Mouse (Mus musculus): Measurements from ENCODE around the gene Disp1.

Disp1 gene

DNA sequence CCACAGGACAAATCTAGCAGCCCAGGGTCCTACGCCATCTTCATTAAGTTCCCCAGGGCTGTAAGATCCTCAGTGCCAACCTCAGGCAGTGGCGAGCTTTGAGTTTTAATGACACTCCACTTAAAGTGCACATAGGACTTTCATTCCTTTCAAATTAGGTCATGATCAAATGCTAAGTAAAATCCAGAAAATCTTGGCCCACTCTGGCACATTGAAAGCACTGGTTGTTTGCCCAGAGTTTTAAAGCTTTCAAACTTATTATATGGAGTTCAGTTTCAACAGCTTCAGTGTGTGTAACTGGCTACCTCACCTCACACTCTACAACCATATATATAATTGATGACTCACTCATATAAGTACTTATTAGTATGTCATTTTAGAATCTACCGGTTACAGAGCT lies 87.9 kb downstream of the Disp1 start:
- 91% methylated on average over 3 of the region's 3 CpGs for WGBS

DNA sequence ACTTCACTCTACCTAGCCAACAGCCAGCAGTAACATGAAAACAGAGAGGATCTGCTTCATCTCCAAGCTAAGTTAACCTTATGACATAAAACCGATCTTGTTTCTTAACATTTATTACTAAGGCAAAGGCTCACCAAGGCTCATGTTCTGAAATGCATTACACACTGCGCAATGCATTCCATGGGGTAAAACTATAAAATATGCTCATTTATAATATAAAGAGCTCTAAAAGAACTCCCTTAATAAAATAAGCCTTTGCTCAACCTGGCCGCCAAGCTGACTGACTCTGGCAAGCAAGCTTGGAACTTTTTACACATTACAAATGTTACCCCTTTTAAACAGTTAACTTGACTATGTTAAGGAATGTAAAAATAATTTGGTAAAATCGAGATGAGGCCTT lies 94.1 kb downstream of the Disp1 start:
- 70% methylated on average over 4 of the region's 4 CpGs for WGBS

DNA sequence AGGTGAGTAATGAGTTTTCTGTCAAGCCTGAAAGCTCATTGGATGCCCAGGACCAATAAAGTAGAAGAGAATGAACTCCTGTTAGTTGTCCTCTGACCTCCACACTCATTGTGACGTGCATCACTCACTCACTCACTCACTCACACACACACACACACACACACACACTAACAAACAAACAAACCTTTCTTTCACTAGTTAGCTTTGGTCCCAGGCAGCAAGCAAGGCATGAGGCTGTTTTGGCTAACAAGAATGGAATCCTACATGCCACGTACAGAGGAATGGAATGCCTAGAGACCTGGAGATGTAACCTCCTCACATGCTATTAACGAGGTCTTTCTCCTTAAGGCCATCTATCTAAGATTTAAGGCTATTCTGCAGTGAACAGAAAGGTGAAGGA lies 97.6 kb downstream of the Disp1 start:
- 88% methylated on average over 3 of the region's 3 CpGs for WGBS

GRCm38 (mm10) chr1:183120341-183120923 lies 100.9 kb downstream of the Disp1 start:
- 89% methylated on average over 12 of the region's 12 CpGs for WGBS

DNA sequence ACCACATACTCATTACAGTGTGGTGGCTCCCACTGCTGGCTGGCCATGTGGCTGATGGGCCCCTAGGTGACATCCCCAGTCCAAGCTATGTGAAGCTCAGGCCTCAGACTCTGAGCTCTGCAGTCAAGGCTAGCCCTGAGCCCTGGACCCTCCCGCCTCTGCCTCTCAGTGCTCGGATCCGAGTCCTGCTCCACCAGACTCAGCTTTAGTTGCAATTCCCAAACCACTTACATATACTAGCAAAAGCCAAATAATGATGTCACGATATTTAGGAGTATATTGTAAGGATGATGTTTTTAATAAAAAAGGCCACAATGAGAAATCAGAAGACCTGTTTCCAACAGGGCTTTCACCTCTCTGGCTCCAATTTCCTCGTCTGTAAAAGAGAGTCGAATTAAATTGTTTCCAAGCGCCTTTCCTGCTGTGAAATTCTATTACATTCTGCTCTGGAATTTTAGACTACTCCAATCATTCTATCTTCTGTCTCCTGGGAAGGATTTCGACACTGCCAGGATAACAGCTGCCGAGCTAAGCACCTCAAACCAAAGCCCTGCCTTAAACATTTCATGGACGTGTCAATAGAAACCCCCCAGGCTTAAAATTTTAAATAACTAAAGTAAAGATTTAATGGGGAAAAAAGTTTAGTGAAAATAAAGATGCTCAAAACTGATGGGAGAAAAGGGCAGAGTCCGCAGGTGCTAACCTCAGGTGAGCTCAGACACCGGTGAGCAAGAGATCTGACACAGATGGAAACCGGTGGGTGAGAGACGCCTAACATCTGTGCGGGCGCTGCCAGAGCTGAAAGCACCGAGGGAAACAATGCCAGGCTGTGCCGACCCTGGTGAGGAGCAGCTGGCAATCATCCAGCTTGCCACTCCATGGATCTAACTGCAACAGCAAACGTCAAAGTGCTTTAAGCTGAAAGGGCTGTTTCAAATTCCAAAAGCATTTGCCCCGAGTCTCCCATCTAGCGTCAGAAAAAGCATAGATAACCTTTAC lies 103.2 kb downstream of the Disp1 start:
- WGBS = 67% methylated on average over 21 of the region's 21 CpGs

DNA sequence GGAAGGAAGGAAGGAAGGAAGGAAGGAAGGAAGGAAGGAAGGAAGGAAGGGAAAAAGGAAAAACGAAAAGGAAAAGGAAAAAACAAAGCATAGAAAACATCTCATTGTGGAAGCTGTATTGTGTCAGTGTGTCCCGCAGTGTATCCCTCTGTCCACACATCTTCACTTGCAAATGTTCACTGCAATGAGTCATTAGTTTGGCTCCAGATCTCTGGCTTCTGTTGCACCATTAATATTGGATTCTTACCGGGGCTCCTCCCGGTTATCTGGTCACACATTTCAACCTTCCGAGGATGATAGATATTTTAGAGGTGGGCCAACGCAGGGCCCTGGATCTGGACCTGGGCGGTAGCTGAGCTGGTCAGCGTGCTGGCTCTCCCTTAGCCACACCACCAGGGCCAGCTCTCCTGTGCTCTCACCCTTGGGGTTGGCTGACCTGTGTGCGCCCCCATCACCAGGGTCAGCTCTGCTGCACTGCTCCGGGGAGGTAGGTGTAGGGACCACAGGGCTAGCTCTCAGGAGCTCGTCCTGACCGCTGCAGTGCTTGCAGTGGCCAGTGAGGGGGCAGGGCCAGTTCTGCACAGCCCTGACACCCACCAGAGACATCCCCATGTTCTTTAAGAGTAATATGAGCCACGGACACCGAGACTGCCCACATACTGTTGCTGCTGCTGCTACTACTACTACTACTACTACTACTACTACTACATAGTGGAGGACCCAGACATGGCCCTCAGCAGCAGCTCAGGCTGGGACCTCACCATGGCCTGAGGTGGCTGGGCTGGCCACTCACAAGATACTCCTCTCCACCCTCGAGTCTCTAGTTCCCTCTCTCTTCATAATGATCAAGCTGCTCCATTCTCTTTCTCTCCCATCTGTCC lies 104.1 kb downstream of the Disp1 start:
- 85% methylated on average over 15 of the region's 15 CpGs for WGBS

DNA sequence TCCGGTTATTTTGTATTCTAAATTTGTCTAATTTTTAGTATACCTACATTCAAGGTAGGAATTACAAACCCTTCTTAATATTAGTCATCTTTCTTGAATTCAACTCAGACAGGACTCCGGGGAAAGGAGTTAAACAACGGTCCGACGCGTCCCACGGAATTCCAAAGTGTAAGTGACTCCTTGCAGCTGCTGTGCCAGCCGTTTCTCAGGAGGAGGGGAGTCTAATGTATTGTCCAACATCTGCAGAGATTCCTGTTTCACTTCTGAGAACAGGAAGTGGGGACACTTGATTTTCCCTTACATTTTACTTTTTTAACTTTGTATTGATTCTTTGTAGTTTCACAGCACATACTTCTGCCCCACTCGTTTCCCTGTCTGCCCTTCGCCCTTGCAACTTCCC lies 104.9 kb downstream of the Disp1 start:
- 74% methylated on average over 10 of the region's 10 CpGs for WGBS

- WGBS = 93% methylated on average over 7 of the region's 7 CpGs
Observed at GRCm38 (mm10) chr1:183115076-183115475, 106.2 kb downstream of the Disp1 start.

DNA sequence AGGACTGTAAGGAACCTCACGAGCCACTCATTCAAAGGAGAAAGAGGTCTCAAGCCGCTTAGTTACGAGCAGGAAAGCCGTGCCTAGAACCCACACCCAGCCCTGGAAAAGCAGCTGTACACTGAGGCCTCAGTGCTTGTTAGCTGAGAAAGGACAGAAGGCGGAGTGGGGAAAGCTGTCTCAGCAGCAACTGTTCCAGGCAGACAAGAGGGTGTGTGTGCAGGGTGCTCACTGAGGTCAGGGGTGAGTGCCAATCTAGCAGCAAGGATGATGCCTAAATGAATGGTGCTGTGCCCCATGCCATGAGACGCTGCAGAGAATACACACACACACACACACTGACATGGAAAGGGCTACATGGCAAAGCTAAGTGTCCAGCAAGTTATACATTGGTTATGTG lies 106.8 kb downstream of the Disp1 start:
- WGBS = 90% methylated on average over 6 of the region's 6 CpGs

DNA sequence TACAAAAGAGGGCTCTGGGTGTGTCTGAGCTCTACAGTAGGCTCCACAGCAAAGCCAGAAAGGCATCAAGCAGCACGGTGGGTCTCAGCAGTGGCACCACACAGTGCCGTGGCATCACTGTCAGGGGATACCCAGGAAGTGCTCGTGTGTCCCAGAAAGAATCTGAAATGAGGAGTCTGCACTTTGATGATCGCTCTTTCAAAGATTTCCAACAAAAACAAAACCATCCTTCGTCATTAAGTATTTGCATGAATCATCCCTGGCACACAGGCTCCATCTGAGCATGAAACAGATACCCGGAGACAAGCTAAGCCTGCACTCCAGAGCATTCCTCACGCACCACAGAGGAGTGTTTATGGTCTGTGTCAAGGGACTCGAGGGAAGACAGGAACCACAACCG lies 107.8 kb downstream of the Disp1 start:
- WGBS = 50% methylated on average over 9 of the region's 9 CpGs

DNA sequence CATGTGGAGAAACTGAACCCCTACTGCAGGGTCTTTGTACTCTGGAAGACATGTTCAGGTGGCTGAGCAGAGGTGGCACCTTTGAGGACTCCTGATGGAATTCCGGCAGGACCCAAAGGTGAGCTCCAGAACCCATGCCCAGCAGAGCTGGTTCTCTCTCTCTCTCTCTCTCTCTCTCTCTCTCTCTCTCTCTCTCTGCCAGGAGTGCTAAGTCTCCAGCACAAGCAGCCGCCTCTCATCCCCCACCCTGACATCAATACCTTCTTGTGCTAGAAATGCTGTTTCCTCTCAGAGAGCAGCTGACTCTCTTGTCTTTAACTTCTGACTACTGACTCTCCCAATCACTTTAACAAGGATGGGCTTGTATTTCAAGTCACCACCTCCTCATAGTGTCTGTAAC lies 113.8 kb downstream of the Disp1 start:
- WGBS = 88% methylated on average over 2 of the region's 2 CpGs

- WGBS = 87% methylated on average over 5 of the region's 5 CpGs
Observed at GRCm38 (mm10) chr1:183104696-183105095, 116.6 kb downstream of the Disp1 start.

GRCm38 (mm10) chr1:183102775-183103174 lies 118.5 kb downstream of the Disp1 start:
- 92% methylated on average over 3 of the region's 3 CpGs for WGBS

DNA sequence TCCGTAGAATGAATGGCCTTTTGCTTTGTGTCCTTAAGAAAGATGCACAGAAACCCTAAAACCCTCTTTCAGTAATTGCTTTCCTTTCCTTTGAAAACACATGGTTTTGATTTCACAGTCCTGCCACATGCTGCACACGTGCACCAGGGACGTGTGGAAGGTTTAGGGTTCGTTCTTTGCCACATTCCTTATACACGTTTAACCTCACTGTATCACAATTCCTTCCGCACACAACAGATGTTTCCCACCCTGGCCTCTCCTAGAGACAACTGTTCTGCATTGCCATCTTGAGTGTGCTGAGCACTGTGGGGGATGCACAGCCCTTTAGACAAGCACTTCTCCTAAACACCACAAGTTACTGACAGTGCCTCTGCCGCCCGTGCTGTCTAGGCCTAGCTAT lies 119.2 kb downstream of the Disp1 start:
- WGBS = 74% methylated on average over 8 of the region's 8 CpGs

GRCm38 (mm10) chr1:183101371-183101770 lies 120.0 kb downstream of the Disp1 start:
- 87% methylated on average over 3 of the region's 3 CpGs for WGBS

DNA sequence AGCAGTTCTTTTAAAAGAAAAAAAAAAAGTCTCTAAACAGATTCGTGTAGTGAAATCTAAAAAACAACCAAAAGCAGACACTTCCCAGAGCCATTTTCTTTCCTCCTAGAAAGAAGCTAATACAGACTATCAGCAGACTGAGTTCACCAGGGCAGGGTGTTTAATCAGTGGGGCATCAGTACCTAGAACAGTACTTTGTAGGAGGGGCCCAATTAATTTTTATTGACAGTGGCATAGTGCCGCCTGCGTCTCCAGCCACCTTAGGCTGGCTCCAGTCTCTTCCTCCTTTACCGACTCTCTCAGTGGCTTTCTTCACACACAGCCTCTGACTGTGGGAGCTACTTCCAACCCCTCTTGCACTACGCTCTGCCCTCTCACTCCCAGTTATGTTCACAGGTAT lies 121.1 kb downstream of the Disp1 start:
- 89% methylated on average over 5 of the region's 5 CpGs for WGBS

DNA sequence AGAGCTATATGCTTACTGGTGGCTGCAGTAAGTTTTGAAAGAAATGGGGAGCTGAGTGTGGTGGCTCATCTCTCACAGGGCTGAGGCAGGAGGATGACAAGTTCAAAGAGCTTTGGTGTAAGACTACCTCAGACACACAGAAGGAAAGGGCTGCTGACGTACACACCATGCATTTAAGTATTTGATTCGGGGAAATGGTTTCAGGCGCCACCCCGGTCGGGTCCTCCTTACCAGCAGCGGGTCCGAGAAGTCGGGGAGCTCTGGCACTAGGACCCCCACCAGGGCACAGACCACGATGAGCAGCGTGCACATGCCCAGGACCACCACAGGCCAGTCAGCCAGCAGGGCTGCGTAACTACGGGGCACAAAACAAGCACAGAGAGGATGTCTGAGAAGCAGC lies 121.6 kb downstream of the Disp1 start:
- 96% methylated on average over 12 of the region's 12 CpGs for WGBS

- WGBS = 91% methylated on average over 10 of the region's 10 CpGs
Observed at GRCm38 (mm10) chr1:183097606-183098005, 123.7 kb downstream of the Disp1 start.

DNA sequence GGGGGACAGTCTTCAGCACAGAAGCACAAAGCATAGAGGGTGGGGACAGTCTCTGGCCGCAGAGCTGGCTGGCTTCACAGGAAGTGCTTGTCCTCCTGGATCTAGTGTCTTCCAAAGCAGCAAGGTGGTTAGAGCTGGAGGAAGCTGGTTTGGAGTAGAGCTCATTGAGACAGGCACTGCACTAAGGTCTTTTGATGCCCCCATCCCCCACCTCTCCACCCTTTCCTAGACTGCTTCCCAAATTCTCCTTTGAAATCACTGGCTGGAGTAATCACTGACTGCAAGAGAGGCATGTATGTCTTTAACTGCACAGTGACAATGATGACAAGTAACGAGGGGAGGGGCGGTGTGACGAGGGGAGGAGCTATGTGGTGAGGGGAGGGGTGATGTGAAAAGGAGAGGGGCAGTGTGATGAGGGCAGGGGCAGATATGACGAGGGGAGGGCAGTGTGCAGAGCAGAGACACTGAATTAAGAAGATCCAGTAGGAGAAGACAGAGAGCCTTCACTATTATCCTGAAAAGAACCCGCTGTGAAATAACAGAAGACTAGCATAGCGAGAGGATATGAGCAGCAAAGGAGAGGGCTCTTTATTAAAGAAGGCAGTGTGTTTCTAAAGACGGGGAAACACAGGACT lies 125.8 kb downstream of the Disp1 start:
- WGBS = 74% methylated on average over 8 of the region's 8 CpGs

- 77% methylated on average over 4 of the region's 4 CpGs for WGBS
Observed at GRCm38 (mm10) chr1:183092296-183092695, 129.0 kb downstream of the Disp1 start.

GRCm38 (mm10) chr1:183091203-183091602 lies 130.1 kb downstream of the Disp1 start:
- WGBS = 99% methylated on average over 7 of the region's 7 CpGs

DNA sequence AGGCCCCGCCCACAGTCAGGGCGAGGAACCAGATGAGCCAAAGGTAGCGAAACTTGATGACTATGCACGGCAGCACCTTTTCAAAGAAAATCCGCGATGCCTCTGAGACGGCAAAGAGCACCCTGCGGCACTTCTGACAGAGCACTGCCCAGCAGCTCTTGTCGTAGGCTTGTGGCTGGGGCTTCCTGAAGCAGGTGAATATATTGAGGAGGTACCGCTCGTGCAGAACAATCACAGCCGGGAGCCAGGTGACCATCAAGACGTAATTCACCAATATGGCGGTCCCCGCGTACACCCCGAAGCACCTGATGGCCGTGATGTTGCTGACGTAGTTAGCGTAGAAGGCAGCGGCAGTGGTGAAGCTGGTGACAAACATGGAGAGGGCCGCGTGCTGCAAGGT lies 132.7 kb downstream of the Disp1 start:
- WGBS = 98% methylated on average over 23 of the region's 23 CpGs

Data from cerebral cortex, adult 2 months (tissue).